8 mouse cellular contexts compared by ENCODE assay signal in the genomic region with DNA sequence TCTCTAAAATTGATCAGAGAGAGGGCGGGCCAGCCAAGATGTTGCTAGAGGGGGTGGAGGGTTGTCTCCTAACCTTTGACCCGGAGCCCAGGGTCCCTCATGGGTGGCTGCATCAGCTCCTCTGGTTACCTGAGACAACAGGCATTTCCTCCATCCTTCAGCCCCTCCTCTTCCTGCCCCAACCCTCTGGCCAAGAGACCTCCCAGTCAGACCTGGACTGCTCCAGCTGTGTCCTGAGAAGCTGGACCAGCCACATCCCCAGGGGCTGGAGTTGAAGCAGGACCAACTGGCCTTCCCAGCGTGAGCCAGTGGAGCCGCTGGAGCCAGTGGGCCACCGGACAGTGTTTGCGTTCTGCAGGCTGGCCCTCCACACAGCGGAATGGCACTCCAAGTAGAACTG. TPM values are rescaled to one million over a fixed set of nuclear protein-coding genes. Genes with fewer than 3 reads are reported as not detected.
DNase-seq lines count a peak whose midpoint lies in the region; ATAC-seq lines count a peak whose summit lies in the region.

Gene Myo1c, plus strand, starts transcription at position 194 of the 400 bp plus-strand sequence.

- no peak for DNase-seq in lung, postnatal 4 days
- DNase-seq in embryonic facial prominence, embryonic 10.5 days (ENCODE audit: low spot score) = peak; percentile 14
- no peak for DNase-seq in heart, embryonic 10.5 days (ENCODE audit: low spot score)
- DNase-seq in kidney, adult 9 months = peak; percentile 71
- DNase-seq in testis, postnatal 14 days (ENCODE audit: low spot score) = peak; percentile 40
- no peak for DNase-seq in c-Kit-positive CD71-positive TER-119-positive erythroid progenitor cells, embryonic 14.5 days (ENCODE audit: low spot score)

- no peaks in the 10 kb centered on the region for H3K27me3 ChIP-seq in lung, embryonic 16.5 days (ENCODE audit: control insufficient read depth, insufficient read depth, low read depth, low read length)
- H3K27me3 ChIP-seq in embryonic facial prominence, embryonic 10.5 days (replicated peaks; ENCODE audit: low read depth, poor library complexity, severe bottlenecking) = peaks cover 35% of the 10 kb centered on the region
- H3K27me3 ChIP-seq in heart, embryonic 10.5 days (ENCODE audit: insufficient read depth, poor library complexity, severe bottlenecking) = no peaks in the 10 kb centered on the region
- no peaks in the 10 kb centered on the region for H3K27me3 ChIP-seq in liver, embryonic 15.5 days

- H3K36me3 ChIP-seq in lung, embryonic 16.5 days (ENCODE audit: control insufficient read depth, insufficient read depth, low read length) = no peaks in the 10 kb centered on the region
- H3K36me3 ChIP-seq in embryonic facial prominence, embryonic 10.5 days (replicated peaks) = 0 out of 2 replicates have a peak, but pooled peaks cover 2% of the 10 kb centered on the region
- H3K36me3 ChIP-seq in heart, embryonic 10.5 days = 0 out of 2 replicates have a peak, but pooled peaks cover 2% of the 10 kb centered on the region
- peaks cover 6% of the 10 kb centered on the region for H3K36me3 ChIP-seq in liver, embryonic 15.5 days (replicated peaks)

- peak within 1 kb of the TSS; percentile 97 for H3K27ac ChIP-seq in lung, embryonic 16.5 days (ENCODE audit: low read length)
- H3K27ac ChIP-seq in embryonic facial prominence, embryonic 10.5 days (replicated peaks) = peak within 1 kb of the TSS; percentile 85
- H3K27ac ChIP-seq in heart, embryonic 10.5 days = peak within 1 kb of the TSS; percentile 96
- peak within 1 kb of the TSS; percentile 92 for H3K27ac ChIP-seq in liver, embryonic 15.5 days (replicated peaks)

- 78% methylated on average over 7 of the region's 7 CpGs for WGBS in lung, embryonic 16.5 days
- WGBS in embryonic facial prominence, embryonic 10.5 days = 65% methylated on average over 7 of the region's 7 CpGs
- 59% methylated on average over 7 of the region's 7 CpGs for WGBS in heart, embryonic 10.5 days
- WGBS in liver, embryonic 15.5 days (ENCODE audit: insufficient replicate concordance) = 69% methylated on average over 7 of the region's 7 CpGs

- no peak for ATAC-seq in lung, embryonic 16.5 days (ENCODE audit: low read depth)
- no peak for ATAC-seq in liver, embryonic 15.5 days (ENCODE audit: insufficient read depth)

- H3K9me3 ChIP-seq in lung, embryonic 16.5 days (ENCODE audit: control insufficient read depth, low read length) = no peaks in the 10 kb centered on the region
- H3K9me3 ChIP-seq in embryonic facial prominence, embryonic 10.5 days = no peaks in the 10 kb centered on the region
- H3K9me3 ChIP-seq in heart, embryonic 10.5 days = no peaks in the 10 kb centered on the region
- H3K9me3 ChIP-seq in liver, embryonic 15.5 days (replicated peaks) = no peaks in the 10 kb centered on the region

- H3K9ac ChIP-seq in lung, embryonic 16.5 days (ENCODE audit: low read length) = peak within 1 kb of the TSS; percentile 90
- peak within 1 kb of the TSS; percentile 90 for H3K9ac ChIP-seq in liver, embryonic 15.5 days

- peak within 1 kb of the TSS; percentile 79 for H3K4me3 ChIP-seq in lung, embryonic 16.5 days (ENCODE audit: low read length)
- H3K4me3 ChIP-seq in embryonic facial prominence, embryonic 10.5 days = peak within 1 kb of the TSS; percentile 73
- H3K4me3 ChIP-seq in heart, embryonic 10.5 days = peak within 1 kb of the TSS; percentile 84
- H3K4me3 ChIP-seq in liver, embryonic 15.5 days (replicated peaks) = peak within 1 kb of the TSS; percentile 83

- peaks cover 34% of the 10 kb centered on the region for H3K4me1 ChIP-seq in lung, embryonic 16.5 days (replicated peaks; ENCODE audit: control insufficient read depth, insufficient read depth, low read length)
- H3K4me1 ChIP-seq in embryonic facial prominence, embryonic 10.5 days = peaks cover 58% of the 10 kb centered on the region
- peaks cover 56% of the 10 kb centered on the region for H3K4me1 ChIP-seq in heart, embryonic 10.5 days
- H3K4me1 ChIP-seq in liver, embryonic 15.5 days (replicated peaks) = peaks cover 72% of the 10 kb centered on the region

- peak within 1 kb of the TSS; percentile 81 for H3K4me2 ChIP-seq in lung, embryonic 16.5 days (ENCODE audit: low read depth, low read length)
- peak within 1 kb of the TSS; percentile 100 for H3K4me2 ChIP-seq in liver, embryonic 15.5 days

RNA-seq across cellular contexts. Expression of gene Myo1c, which starts in this region (rescaled TPM):
- 93.0 and 96.5 TPM in 2 replicates for polyA plus RNA-seq in lung, embryonic 16.5 days (2015; fragmentation: Nextera tagmentation; extraction: Ambion mirVana)
- polyA plus RNA-seq in embryonic facial prominence, embryonic 10.5 days (2016; fragmentation: Nextera tagmentation; extraction: Ambion mirVana) = 19.3 and 22.3 TPM in 2 replicates
- polyA plus RNA-seq in heart, embryonic 10.5 days (2016; fragmentation: Nextera tagmentation; extraction: Ambion mirVana) = 55.3 and 75.2 TPM in 2 replicates
- polyA plus RNA-seq in liver, embryonic 15.5 days (2015; fragmentation: Nextera tagmentation; extraction: Ambion mirVana) = 20.6 and 24.5 TPM in 2 replicates

Comparison
In these comparisons a context has a peak if more than half of its experiments do, and no peak if none do; other contexts are left out.
1. DNase-seq: peak in embryonic facial prominence, embryonic 10.5 days (single experiment), kidney, adult 9 months (single experiment) and testis, postnatal 14 days (single experiment); none in lung, postnatal 4 days (0 of 2), heart, embryonic 10.5 days (single experiment) and c-Kit-positive CD71-positive TER-119-positive erythroid progenitor cells, embryonic 14.5 days (single experiment).
2. Peak in every context shown above with its lines, with median percentiles within 50 percentile points of each other: H3K27ac ChIP-seq and H3K4me3 ChIP-seq.